Mouse (Mus musculus): Measurements from ENCODE around the gene Tmem53. TPM values are rescaled to one million over a fixed set of nuclear protein-coding genes. Genes with fewer than 3 reads are reported as not detected.

Gene Tmem53
- polyA plus RNA-seq, 2 experiments: 2.4 to 6.7 TPM

- WGBS (ENCODE audit: insufficient replicate concordance): 68% methylated on average over 12 of the region's 12 CpGs
- no peak for ATAC-seq (ENCODE audit: insufficient read depth)
Observed at GRCm38 (mm10) chr4:117272459-117272858, 20.7 kb downstream of the Tmem53 start.

GRCm38 (mm10) chr4:117274720-117275119 is 23.0 kb downstream of the Tmem53 start:
- Histone ChIP-seq H3K9ac (replicated peaks) (no peak overlapping the region), H3K4me2 (ENCODE audit: low read depth) (no peak overlapping the region), H3K4me3 (ENCODE audit: insufficient read depth in 1 of 2, low read depth in 2 of 2, low read length in 2 of 2) (no peak overlapping the region), H3K4me1 (replicated peaks; ENCODE audit: control insufficient read depth in 2 of 2, insufficient read depth in 2 of 2, low read length in 1 of 2) (no peaks in the 10 kb centered on the region), H3K36me3 (replicated peaks; ENCODE audit: control insufficient read depth, insufficient read depth, low read depth) (peaks cover 44% of the 10 kb centered on the region), H3K9me3 (ENCODE audit: control insufficient read depth, low read length) (no peaks in the 10 kb centered on the region; the same call in none of the 2 replicates), H3K27ac (no peak overlapping the region), H3K27me3 (ENCODE audit: control insufficient read depth, insufficient read depth, low read length) (no peaks in the 10 kb centered on the region)
- no peak for DNase-seq (ENCODE audit: low read depth in 3 of 3, low spot score in 3 of 3)
- WGBS (ENCODE audit: insufficient replicate concordance): 82% methylated on average over 4 of the region's 4 CpGs
- no peak for TF ChIP-seq EP300 (IDR thresholded peaks at IDR 0.05; ENCODE audit: low read depth)
- no peak for TF ChIP-seq CTCF (IDR thresholded peaks at IDR 0.05; ENCODE audit: low read depth)
- ATAC-seq (ENCODE audit: insufficient read depth): no peak

More at GRCm38 (mm10) chr4:117272459-117272858, 20.7 kb downstream of the Tmem53 start:
- DNase-seq (ENCODE audit: low read depth in 3 of 3, low spot score in 3 of 3): no peak
- no peaks in the 10 kb centered on the region for H3K4me1 ChIP-seq (replicated peaks; ENCODE audit: control insufficient read depth in 2 of 2, insufficient read depth in 2 of 2, low read length in 1 of 2)
- peaks cover 36% of the 10 kb centered on the region for H3K36me3 ChIP-seq (replicated peaks; ENCODE audit: control insufficient read depth, insufficient read depth, low read depth)
- H3K9me3 ChIP-seq (ENCODE audit: control insufficient read depth, low read length): no peaks in the 10 kb centered on the region; the same call in none of the 2 replicates
- no peak overlapping the region for H3K4me3 ChIP-seq (ENCODE audit: insufficient read depth in 1 of 2, low read depth in 2 of 2, low read length in 2 of 2)
- TF ChIP-seq CTCF (IDR thresholded peaks at IDR 0.05; ENCODE audit: low read depth): no peak
- TF ChIP-seq EP300 (IDR thresholded peaks at IDR 0.05; ENCODE audit: low read depth): no peak
- H3K9ac ChIP-seq (replicated peaks): no peak overlapping the region
- no peak overlapping the region for H3K4me2 ChIP-seq (ENCODE audit: low read depth)
- no peaks in the 10 kb centered on the region for H3K27me3 ChIP-seq (ENCODE audit: control insufficient read depth, insufficient read depth, low read length)
- H3K27ac ChIP-seq: no peak overlapping the region

GRCm38 (mm10) chr4:117276281-117276711 is 24.5 kb downstream of the Tmem53 start:
- no peak for TF ChIP-seq CTCF (IDR thresholded peaks at IDR 0.05; ENCODE audit: low read depth)
- WGBS (ENCODE audit: insufficient replicate concordance): 86% methylated on average over 17 of the region's 17 CpGs
- no peak overlapping the region for H3K27ac ChIP-seq
- DNase-seq (ENCODE audit: low read depth in 3 of 3, low spot score in 3 of 3) (no peak), ATAC-seq (ENCODE audit: insufficient read depth) (no peak)
- no peak overlapping the region for H3K4me3 ChIP-seq (ENCODE audit: insufficient read depth in 1 of 2, low read depth in 2 of 2, low read length in 2 of 2)
- no peak overlapping the region for H3K9ac ChIP-seq (replicated peaks)
- H3K36me3 ChIP-seq (replicated peaks; ENCODE audit: control insufficient read depth, insufficient read depth, low read depth): peaks cover 44% of the 10 kb centered on the region
- H3K4me2 ChIP-seq (ENCODE audit: low read depth): no peak overlapping the region
- H3K27me3 ChIP-seq (ENCODE audit: control insufficient read depth, insufficient read depth, low read length): no peaks in the 10 kb centered on the region
- H3K4me1 ChIP-seq (replicated peaks; ENCODE audit: control insufficient read depth in 2 of 2, insufficient read depth in 2 of 2, low read length in 1 of 2): no peaks in the 10 kb centered on the region
- no peaks in the 10 kb centered on the region; the same call in none of the 2 replicates for H3K9me3 ChIP-seq (ENCODE audit: control insufficient read depth, low read length)

GRCm38 (mm10) chr4:117277021-117277420 is 25.3 kb downstream of the Tmem53 start:
- WGBS (ENCODE audit: insufficient replicate concordance): 88% methylated on average over 13 of the region's 13 CpGs

GRCm38 (mm10) chr4:117277687-117278086 is 25.9 kb downstream of the Tmem53 start:
- Histone ChIP-seq H3K9me3 (ENCODE audit: control insufficient read depth, low read length) (no peaks in the 10 kb centered on the region; the same call in none of the 2 replicates), H3K27me3 (ENCODE audit: control insufficient read depth, insufficient read depth, low read length) (no peaks in the 10 kb centered on the region), H3K9ac (replicated peaks) (no peak overlapping the region), H3K4me2 (ENCODE audit: low read depth) (no peak overlapping the region), H3K36me3 (replicated peaks; ENCODE audit: control insufficient read depth, insufficient read depth, low read depth) (peaks cover 40% of the 10 kb centered on the region), H3K27ac (no peak overlapping the region), H3K4me1 (replicated peaks; ENCODE audit: control insufficient read depth in 2 of 2, insufficient read depth in 2 of 2, low read length in 1 of 2) (no peaks in the 10 kb centered on the region), H3K4me3 (ENCODE audit: insufficient read depth in 1 of 2, low read depth in 2 of 2, low read length in 2 of 2) (no peak overlapping the region)
- no peak for ATAC-seq (ENCODE audit: insufficient read depth)
- no peak for DNase-seq (ENCODE audit: low read depth in 3 of 3, low spot score in 3 of 3)
- TF ChIP-seq EP300 (IDR thresholded peaks at IDR 0.05; ENCODE audit: low read depth): no peak
- TF ChIP-seq CTCF (IDR thresholded peaks at IDR 0.05; ENCODE audit: low read depth): no peak
- WGBS (ENCODE audit: insufficient replicate concordance): 86% methylated on average over 7 of the region's 7 CpGs

More at GRCm38 (mm10) chr4:117277021-117277420, 25.3 kb downstream of the Tmem53 start:
- Histone ChIP-seq H3K27ac (no peak overlapping the region), H3K27me3 (ENCODE audit: control insufficient read depth, insufficient read depth, low read length) (no peaks in the 10 kb centered on the region), H3K4me3 (ENCODE audit: insufficient read depth in 1 of 2, low read depth in 2 of 2, low read length in 2 of 2) (no peak overlapping the region), H3K9me3 (ENCODE audit: control insufficient read depth, low read length) (no peaks in the 10 kb centered on the region; the same call in none of the 2 replicates), H3K4me1 (replicated peaks; ENCODE audit: control insufficient read depth in 2 of 2, insufficient read depth in 2 of 2, low read length in 1 of 2) (no peaks in the 10 kb centered on the region), H3K36me3 (replicated peaks; ENCODE audit: control insufficient read depth, insufficient read depth, low read depth) (peaks cover 40% of the 10 kb centered on the region), H3K4me2 (ENCODE audit: low read depth) (no peak overlapping the region), H3K9ac (replicated peaks) (no peak overlapping the region)
- TF ChIP-seq EP300 (IDR thresholded peaks at IDR 0.05; ENCODE audit: low read depth) (no peak), CTCF (IDR thresholded peaks at IDR 0.05; ENCODE audit: low read depth) (no peak)
- ATAC-seq (ENCODE audit: insufficient read depth): no peak
- DNase-seq (ENCODE audit: low read depth in 3 of 3, low spot score in 3 of 3): no peak

Measured in liver, embryonic 14.5 days (tissue).